Mouse (Mus musculus) midbrain, postnatal 0 days (tissue): ENCODE results near the gene Dcaf17. TPM values are rescaled to one million over a fixed set of nuclear protein-coding genes. Genes with fewer than 3 reads are reported as not detected.

Experiments used
- ATAC-seq: fragments of 200-750 bp; cut with Nextera tagmentation; 2 replicates; pipeline ENCODE4 v1.8.0; 2017; ENCODE audit warnings: moderate number of reproducible peaks, mild to moderate bottlenecking, moderate TSS enrichment, moderate library complexity; ENCODE audit not compliant: low FRiP score
- DNase-seq: peaks from one replicate; pipeline ENCODE4 v3.0.0-alpha.2; 2015; ENCODE audit warnings: low spot score
- H3K27ac ChIP-seq: fragments of 300-500 bp; sonication (generic); 2 replicates; pipeline ENCODE4 v1.5.1; 2014; ENCODE audit warnings: low read depth, mild to moderate bottlenecking, low read length, mixed read lengths
- H3K27me3 ChIP-seq: fragments of 300-500 bp; sonication (generic); 2 replicates; pipeline ENCODE4 v1.6.1; 2014; ENCODE audit warnings: low read length, control low read depth, mixed read lengths; ENCODE audit not compliant: insufficient read depth
- H3K36me3 ChIP-seq: fragments of 300-500 bp; sonication (generic); 2 replicates; pipeline ENCODE4 v1.6.1; 2014; ENCODE audit warnings: low read length, control low read depth, mixed read lengths; ENCODE audit not compliant: insufficient read depth
- H3K4me1 ChIP-seq: fragments of 300-500 bp; sonication (generic); 2 replicates; pipeline ENCODE4 v1.6.1; 2014; ENCODE audit warnings: mild to moderate bottlenecking, control low read depth, antibody characterized with exemption, low read length, mixed read lengths; ENCODE audit not compliant: insufficient read depth
- H3K4me2 ChIP-seq: fragments of 300-500 bp; sonication (generic); 2 replicates; pipeline ENCODE4 v1.6.1; 2014; ENCODE audit warnings: low read depth, mild to moderate bottlenecking, low read length, mixed read lengths; ENCODE audit not compliant: poor library complexity, severe bottlenecking
- H3K4me3 ChIP-seq: fragments of 300-500 bp; sonication (generic); 2 replicates; pipeline ENCODE4 v1.5.1; 2014; ENCODE audit warnings: low read depth, mild to moderate bottlenecking, low read length, moderate library complexity
- H3K9ac ChIP-seq: fragments of 300-500 bp; sonication (generic); replicated peaks from 2 replicates; pipeline ENCODE4 v1.6.1; 2014; ENCODE audit warnings: mild to moderate bottlenecking, low read length, moderate library complexity, mixed read lengths; ENCODE audit not compliant: poor library complexity, severe bottlenecking
- H3K9me3 ChIP-seq: fragments of 300-500 bp; sonication (generic); 2 replicates; pipeline ENCODE4 v1.6.1; 2016; ENCODE audit warnings: low read length, control low read depth
- CTCF ChIP-seq: IDR thresholded peaks from 2 replicates; pipeline ENCODE4 v1.5.1; 2016; ENCODE audit warnings: antibody characterized with exemption, mild to moderate bottlenecking
- WGBS: fragments of 180-500 bp; shearing (Covaris S2); extraction: QIAGEN DNeasy Blood & Tissue Kit; methylation state at CpG from one replicate; pipeline ENCODE4 v1.1.7; 2014; 5-methylcytosine and 5-hydroxymethylcytosine counted together
- polyA plus RNA-seq: library from polyadenylated mRNA; unstranded; fragments of >200 nt; fragmentation: Nextera tagmentation; extraction: Ambion mirVana; gene quantifications from 2 replicates; pipeline ENCODE4 v1.2.1, GENCODE M21; 2015
- total RNA-seq: library from RNA; depleted of rRNA; stranded (reverse); fragments of >200 nt; gene quantifications from 2 replicates; pipeline ENCODE4 v1.2.3, GENCODE M21; 2014

Gene Dcaf17
- total and polyA plus RNA-seq, 2 experiments from 2014 or later = 10.6 to 23.6 TPM

GRCm38 (mm10) chr2:71046151-71046550 lies 9.0 kb upstream of the Dcaf17 start:
- ATAC-seq (no peak), DNase-seq (no peak)
- WGBS = 83% methylated on average over 6 of the region's 6 CpGs
- no peak for TF ChIP-seq CTCF
- Histone ChIP-seq H3K4me2 (no peak overlapping the region), H3K4me1 (no peaks in the 10 kb centered on the region), H3K27me3 (no peaks in the 10 kb centered on the region), H3K9ac (no peak overlapping the region), H3K36me3 (no peaks in the 10 kb centered on the region), H3K9me3 (no peaks in the 10 kb centered on the region), H3K27ac (no peak overlapping the region), H3K4me3 (no peak overlapping the region)

GRCm38 (mm10) chr2:71046751-71047320 lies 8.3 kb upstream of the Dcaf17 start:
- DNase-seq = no peak
- no peaks in the 10 kb centered on the region for H3K9me3 ChIP-seq
- H3K4me3 ChIP-seq = no peak overlapping the region
- H3K4me1 ChIP-seq = no peaks in the 10 kb centered on the region
- H3K27me3 ChIP-seq = no peaks in the 10 kb centered on the region
- H3K9ac ChIP-seq = no peak overlapping the region
- no peak for ATAC-seq
- H3K36me3 ChIP-seq = no peaks in the 10 kb centered on the region
- H3K4me2 ChIP-seq = no peak overlapping the region
- no peak for TF ChIP-seq CTCF
- H3K27ac ChIP-seq = no peak overlapping the region
- WGBS = 74% methylated on average over 6 of the region's 6 CpGs

- H3K27ac ChIP-seq = no peak overlapping the region
- no peaks in the 10 kb centered on the region for H3K9me3 ChIP-seq
- no peak for TF ChIP-seq CTCF
- H3K27me3 ChIP-seq = no peaks in the 10 kb centered on the region
- no peaks in the 10 kb centered on the region for H3K36me3 ChIP-seq
- DNase-seq (no peak), ATAC-seq (no peak)
- 81% methylated on average over 12 of the region's 12 CpGs for WGBS
- H3K4me3 ChIP-seq = no peak overlapping the region
- H3K4me2 ChIP-seq = no peak overlapping the region
- H3K9ac ChIP-seq = no peak overlapping the region
- H3K4me1 ChIP-seq = no peaks in the 10 kb centered on the region
Measured at GRCm38 (mm10) chr2:71048896-71049295, 6.2 kb upstream of the Dcaf17 start.

- no peaks in the 10 kb centered on the region for H3K36me3 ChIP-seq
- H3K9me3 ChIP-seq = no peaks in the 10 kb centered on the region
- no peak overlapping the region for H3K9ac ChIP-seq
- no peak for ATAC-seq
- H3K4me2 ChIP-seq = no peak overlapping the region
- H3K4me1 ChIP-seq = no peaks in the 10 kb centered on the region
- no peak overlapping the region for H3K4me3 ChIP-seq
- H3K27me3 ChIP-seq = no peaks in the 10 kb centered on the region
- no peak for DNase-seq
- no peak overlapping the region for H3K27ac ChIP-seq
- WGBS = 91% methylated on average over 7 of the region's 7 CpGs
- no peak for TF ChIP-seq CTCF
Measured at GRCm38 (mm10) chr2:71050511-71050910, 4.6 kb upstream of the Dcaf17 start.

GRCm38 (mm10) chr2:71054716-71055115 lies 412 bp upstream of the Dcaf17 start:
- H3K27ac ChIP-seq = no peak overlapping the region
- peak overlapping the region; percentile 88 for H3K4me2 ChIP-seq
- ATAC-seq (no peak), DNase-seq (no peak)
- no peaks in the 10 kb centered on the region for H3K9me3 ChIP-seq
- peak overlapping the region; percentile 61 for H3K4me3 ChIP-seq
- H3K9ac ChIP-seq = peak overlapping the region; percentile 86; the same call in 1 of the 2 replicates
- H3K36me3 ChIP-seq = 0 out of 2 replicates have a peak, but pooled peaks cover 3% of the 10 kb centered on the region
- WGBS = 41% methylated on average over 9 of the region's 9 CpGs
- H3K4me1 ChIP-seq = no peaks in the 10 kb centered on the region
- no peak for TF ChIP-seq CTCF
- H3K27me3 ChIP-seq = no peaks in the 10 kb centered on the region

- H3K4me3 ChIP-seq = peak overlapping the region; percentile 61
- peak; percentile 70 for DNase-seq
- peak overlapping the region; percentile 88 for H3K4me2 ChIP-seq
- 0 out of 2 replicates have a peak, but pooled peaks cover 3% of the 10 kb centered on the region for H3K36me3 ChIP-seq
- no peaks in the 10 kb centered on the region for H3K27me3 ChIP-seq
- peak overlapping the region; percentile 84 for H3K27ac ChIP-seq
- no peak for ATAC-seq
- WGBS = 11% methylated on average over 21 of the region's 21 CpGs
- no peaks in the 10 kb centered on the region for H3K4me1 ChIP-seq
- H3K9me3 ChIP-seq = no peaks in the 10 kb centered on the region
- H3K9ac ChIP-seq = peak overlapping the region; percentile 86
- peak; percentile 54 for TF ChIP-seq CTCF
Measured at GRCm38 (mm10) chr2:71056115-71056835, 1.1 kb downstream of the Dcaf17 start.
